Mouse (Mus musculus) midbrain, embryonic 10.5 days (tissue): Measurements from ENCODE around the gene Fgfr1op2. TPM values are rescaled to one million over a fixed set of nuclear protein-coding genes. Genes with fewer than 3 reads are reported as not detected.

Experiments
- DNase-seq: peaks from one replicate; pipeline ENCODE4 v3.0.0-alpha.2; 2017; ENCODE audit warnings: low spot score
- H3K27ac ChIP-seq: fragments of 300-500 bp; sonication (generic); replicated peaks from 2 replicates; pipeline ENCODE4 v1.5.1; 2016; ENCODE audit warnings: mild to moderate bottlenecking
- H3K27me3 ChIP-seq: fragments of 300-500 bp; sonication (generic); 2 replicates; pipeline ENCODE4 v1.6.1; 2016; ENCODE audit warnings: low read depth, mild to moderate bottlenecking; ENCODE audit not compliant: poor library complexity, severe bottlenecking
- H3K36me3 ChIP-seq: fragments of 300-500 bp; sonication (generic); 2 replicates; pipeline ENCODE4 v1.6.1; 2016; ENCODE audit warnings: mild to moderate bottlenecking, moderate library complexity
- H3K4me1 ChIP-seq: fragments of 300-500 bp; sonication (generic); 2 replicates; pipeline ENCODE4 v1.6.1; 2016
- H3K4me3 ChIP-seq: fragments of 300-500 bp; sonication (generic); 2 replicates; pipeline ENCODE4 v1.5.1; 2016; ENCODE audit warnings: mild to moderate bottlenecking, moderate library complexity
- H3K9me3 ChIP-seq: fragments of 300-500 bp; sonication (generic); replicated peaks from 2 replicates; pipeline ENCODE4 v1.6.1; 2016; ENCODE audit warnings: mild to moderate bottlenecking
- WGBS: fragments of 180-500 bp; shearing (Covaris S2); methylation state at CpG from one replicate; pipeline ENCODE4 v1.1.7; 2016; 5-methylcytosine and 5-hydroxymethylcytosine counted together
- polyA plus RNA-seq: library from polyadenylated mRNA; unstranded; fragments of >200 nt; fragmentation: Nextera tagmentation; extraction: Ambion mirVana; gene quantifications from 2 replicates; pipeline ENCODE4 v1.2.1, GENCODE M21; 2016

Gene Fgfr1op2
- polyA plus RNA-seq, 1 experiment from 2014 or later = 82.2 TPM

GRCm38 (mm10) chr6:146613907-146614306, 36.9 kb downstream of the Fgfr1op2 start:
- peaks cover 90% of the 10 kb centered on the region for H3K36me3 ChIP-seq
- WGBS = 89% methylated on average over 5 of the region's 5 CpGs

GRCm38 (mm10) chr6:146614541-146614940, 37.5 kb downstream of the Fgfr1op2 start:
- H3K4me3 ChIP-seq = no peak overlapping the region
- H3K27me3 ChIP-seq = no peaks in the 10 kb centered on the region
- DNase-seq = no peak
- H3K4me1 ChIP-seq = no peaks in the 10 kb centered on the region
- no peaks in the 10 kb centered on the region for H3K9me3 ChIP-seq
- 92% methylated on average over 5 of the region's 5 CpGs for WGBS
- H3K36me3 ChIP-seq = peaks cover 89% of the 10 kb centered on the region
- no peak overlapping the region for H3K27ac ChIP-seq

More at GRCm38 (mm10) chr6:146613907-146614306, 36.9 kb downstream of the Fgfr1op2 start:
- H3K27ac ChIP-seq = no peak overlapping the region
- no peak for DNase-seq
- no peaks in the 10 kb centered on the region for H3K9me3 ChIP-seq
- no peaks in the 10 kb centered on the region for H3K27me3 ChIP-seq
- no peaks in the 10 kb centered on the region for H3K4me1 ChIP-seq
- H3K4me3 ChIP-seq = no peak overlapping the region

- peaks cover 85% of the 10 kb centered on the region for H3K36me3 ChIP-seq
- H3K27me3 ChIP-seq = no peaks in the 10 kb centered on the region
- H3K4me1 ChIP-seq = no peaks in the 10 kb centered on the region
- H3K4me3 ChIP-seq = no peak overlapping the region
- no peak for DNase-seq
- no peaks in the 10 kb centered on the region for H3K9me3 ChIP-seq
- WGBS = 90% methylated on average over 8 of the region's 8 CpGs
- H3K27ac ChIP-seq = no peak overlapping the region
Measured at GRCm38 (mm10) chr6:146615891-146616290, 38.9 kb downstream of the Fgfr1op2 start.

- 86% methylated on average over 2 of the region's 2 CpGs for WGBS
- H3K36me3 ChIP-seq = peaks cover 86% of the 10 kb centered on the region
Measured at GRCm38 (mm10) chr6:146616670-146617069, 39.7 kb downstream of the Fgfr1op2 start.

GRCm38 (mm10) chr6:146628123-146628522, 51.1 kb downstream of the Fgfr1op2 start:
- Histone ChIP-seq H3K36me3 (peaks cover 7% of the 10 kb centered on the region; the same call in 1 of the 2 replicates), H3K4me1 (peaks cover 21% of the 10 kb centered on the region), H3K27ac (no peak overlapping the region), H3K4me3 (no peak overlapping the region), H3K9me3 (no peaks in the 10 kb centered on the region), H3K27me3 (no peaks in the 10 kb centered on the region)
- 62% methylated on average over 3 of the region's 3 CpGs for WGBS
- no peak for DNase-seq

More at GRCm38 (mm10) chr6:146616670-146617069, 39.7 kb downstream of the Fgfr1op2 start:
- H3K27ac ChIP-seq = no peak overlapping the region
- H3K4me1 ChIP-seq = no peaks in the 10 kb centered on the region
- no peak for DNase-seq
- H3K4me3 ChIP-seq = no peak overlapping the region
- no peaks in the 10 kb centered on the region for H3K9me3 ChIP-seq
- no peaks in the 10 kb centered on the region for H3K27me3 ChIP-seq

- H3K27ac ChIP-seq = no peak overlapping the region
- H3K9me3 ChIP-seq = no peaks in the 10 kb centered on the region
- no peak for DNase-seq
- no peak overlapping the region for H3K4me3 ChIP-seq
- WGBS = 81% methylated on average over 9 of the region's 9 CpGs
- H3K27me3 ChIP-seq = no peaks in the 10 kb centered on the region
- H3K36me3 ChIP-seq = no peaks in the 10 kb centered on the region
- H3K4me1 ChIP-seq = peaks cover 31% of the 10 kb centered on the region
Measured at GRCm38 (mm10) chr6:146629781-146630756, 53.1 kb downstream of the Fgfr1op2 start.

GRCm38 (mm10) chr6:146630961-146631360, 54.0 kb downstream of the Fgfr1op2 start:
- Histone ChIP-seq H3K27me3 (no peaks in the 10 kb centered on the region), H3K4me3 (no peak overlapping the region), H3K36me3 (no peaks in the 10 kb centered on the region), H3K27ac (no peak overlapping the region), H3K4me1 (peaks cover 27% of the 10 kb centered on the region), H3K9me3 (no peaks in the 10 kb centered on the region)
- 90% methylated on average over 4 of the region's 4 CpGs for WGBS
- DNase-seq = no peak

GRCm38 (mm10) chr6:146631847-146632246, 54.8 kb downstream of the Fgfr1op2 start:
- no peak for DNase-seq
- no peaks in the 10 kb centered on the region for H3K36me3 ChIP-seq
- 82% methylated on average over 8 of the region's 8 CpGs for WGBS

GRCm38 (mm10) chr6:146632403-146632802, 55.4 kb downstream of the Fgfr1op2 start:
- Histone ChIP-seq H3K4me1 (peaks cover 27% of the 10 kb centered on the region), H3K36me3 (no peaks in the 10 kb centered on the region), H3K27ac (no peak overlapping the region), H3K9me3 (no peaks in the 10 kb centered on the region), H3K4me3 (no peak overlapping the region), H3K27me3 (no peaks in the 10 kb centered on the region)
- DNase-seq = no peak
- 88% methylated on average over 9 of the region's 9 CpGs for WGBS

More at GRCm38 (mm10) chr6:146631847-146632246, 54.8 kb downstream of the Fgfr1op2 start:
- H3K9me3 ChIP-seq = no peaks in the 10 kb centered on the region
- H3K27ac ChIP-seq = no peak overlapping the region
- no peaks in the 10 kb centered on the region for H3K27me3 ChIP-seq
- H3K4me1 ChIP-seq = peaks cover 27% of the 10 kb centered on the region
- H3K4me3 ChIP-seq = no peak overlapping the region

- peak overlapping the region; percentile 33; the same call in 1 of the 2 replicates for H3K27ac ChIP-seq
- 47% methylated on average over 8 of the region's 8 CpGs for WGBS
- DNase-seq = no peak
- H3K4me1 ChIP-seq = peaks cover 25% of the 10 kb centered on the region
- peak overlapping the region; percentile 70 for H3K4me3 ChIP-seq
- H3K9me3 ChIP-seq = no peaks in the 10 kb centered on the region
- H3K27me3 ChIP-seq = no peaks in the 10 kb centered on the region
- no peaks in the 10 kb centered on the region for H3K36me3 ChIP-seq
Measured at GRCm38 (mm10) chr6:146633097-146633496, 56.1 kb downstream of the Fgfr1op2 start.

- Histone ChIP-seq H3K9me3 (no peaks in the 10 kb centered on the region), H3K4me1 (peaks cover 21% of the 10 kb centered on the region), H3K27me3 (no peaks in the 10 kb centered on the region), H3K27ac (peak overlapping the region; percentile 88), H3K36me3 (no peaks in the 10 kb centered on the region), H3K4me3 (peak overlapping the region; percentile 70)
- WGBS = 13% methylated on average over 14 of the region's 14 CpGs
- no peak for DNase-seq
Measured at GRCm38 (mm10) chr6:146633629-146634014, 56.6 kb downstream of the Fgfr1op2 start.

GRCm38 (mm10) chr6:146634015-146634722, 57.2 kb downstream of the Fgfr1op2 start:
- Histone ChIP-seq H3K27ac (peak overlapping the region; percentile 88), H3K36me3 (no peaks in the 10 kb centered on the region), H3K9me3 (no peaks in the 10 kb centered on the region), H3K27me3 (no peaks in the 10 kb centered on the region), H3K4me1 (peaks cover 21% of the 10 kb centered on the region), H3K4me3 (peak overlapping the region; percentile 70)
- peak; percentile 82 for DNase-seq
- WGBS = under 1% methylated on average over 80 of the region's 82 CpGs
